Mouse (Mus musculus) thymus, adult 2 months (tissue): ENCODE data around the gene Gm45716.

Experiments
- CTCF ChIP-seq: fragments of 200-500 bp; IDR thresholded peaks from 2 replicates; pipeline ENCODE4 v1.5.1; 2012; ENCODE audit warnings: mild to moderate bottlenecking, control low read depth, low read length, moderate library complexity, borderline replicate concordance; ENCODE audit not compliant: control insufficient read depth, poor library complexity, insufficient read depth; ENCODE audit errors: extremely low read depth
- POLR2A ChIP-seq: fragments of 200-500 bp; IDR thresholded peaks from 2 replicates; pipeline ENCODE4 v1.6.1; 2012; ENCODE audit warnings: mild to moderate bottlenecking, low read length, control low read depth, moderate library complexity; ENCODE audit not compliant: control insufficient read depth, poor library complexity, insufficient read depth; ENCODE audit errors: extremely low read depth

DNA sequence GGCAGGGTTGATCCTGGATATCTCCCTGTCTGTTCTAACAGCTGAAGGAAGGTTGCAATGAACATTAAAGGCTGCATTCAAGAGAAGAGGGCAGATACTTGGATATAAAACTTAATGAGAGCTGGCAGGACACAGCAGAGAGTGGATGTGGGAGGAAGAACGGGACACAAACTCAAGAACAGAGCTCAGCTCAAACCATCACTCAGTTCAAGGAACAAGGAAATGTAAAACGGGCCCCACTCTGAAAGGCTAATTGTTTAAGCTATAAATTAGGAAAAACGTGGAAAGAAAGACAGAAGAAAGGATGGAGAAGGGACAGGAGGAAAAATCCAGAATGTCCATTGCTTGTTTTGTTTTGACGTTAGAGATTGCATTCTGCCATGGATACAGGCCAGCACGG lies 32.4 kb upstream of the Gm45716 start:
- TF ChIP-seq POLR2A (no peak), CTCF (no peak)
